Mouse (Mus musculus) splenic B cell, adult 2 months (primary cell): Measurements from ENCODE around the gene Ndufb6.

Experiments
- DNase-seq: peaks from one replicate; pipeline ENCODE4 v3.0.0-alpha.2; 2011; ENCODE audit warnings: low read depth, low spot score
- H3K27me3 ChIP-seq: 2 replicates; pipeline ENCODE4 v1.6.1; 2012; ENCODE audit warnings: mild to moderate bottlenecking, low read length, moderate library complexity, mixed read lengths; ENCODE audit not compliant: control insufficient read depth, poor library complexity, insufficient read depth, severe bottlenecking
- H3K36me3 ChIP-seq: 2 replicates; pipeline ENCODE4 v1.6.1; 2012; ENCODE audit warnings: mild to moderate bottlenecking, low read length, moderate library complexity, mixed read lengths; ENCODE audit not compliant: control insufficient read depth, poor library complexity, insufficient read depth, severe bottlenecking

The Ndufb6 gene

GRCm38 (mm10) chr4:40238483-40239408 lies 40.5 kb downstream of the Ndufb6 start:
- DNase-seq = peak; percentile 32
- H3K36me3 ChIP-seq = peaks cover 4% of the 10 kb centered on the region; the same call in 1 of the 2 replicates
- no peaks in the 10 kb centered on the region for H3K27me3 ChIP-seq

DNA sequence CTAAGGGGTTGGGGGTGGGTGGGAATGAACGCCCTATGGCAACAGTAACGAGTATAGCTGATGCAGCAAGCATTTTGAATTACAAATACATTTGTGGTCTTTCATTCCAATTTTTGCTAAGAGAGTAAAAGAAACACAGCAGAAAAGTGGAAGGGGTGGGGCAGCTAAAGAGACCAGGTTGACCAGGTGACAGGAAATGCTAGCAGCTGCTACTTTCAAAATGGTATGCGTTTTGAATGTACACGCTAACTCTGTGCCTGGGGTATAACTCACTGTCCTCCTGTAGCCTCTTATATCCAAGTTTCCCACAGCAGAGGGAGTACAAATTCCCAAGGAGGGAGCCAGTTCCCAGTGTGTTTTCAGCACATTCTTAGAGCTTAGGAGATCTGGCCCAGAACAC lies 42.4 kb downstream of the Ndufb6 start:
- H3K27me3 ChIP-seq = no peaks in the 10 kb centered on the region
- DNase-seq = peak; percentile 45
- H3K36me3 ChIP-seq = peaks cover 4% of the 10 kb centered on the region; the same call in 1 of the 2 replicates

GRCm38 (mm10) chr4:40234256-40234655 lies 45.0 kb downstream of the Ndufb6 start:
- DNase-seq = no peak
- Histone ChIP-seq H3K27me3 (no peaks in the 10 kb centered on the region), H3K36me3 (peaks cover 4% of the 10 kb centered on the region; the same call in 1 of the 2 replicates)

- H3K36me3 ChIP-seq = peaks cover 5% of the 10 kb centered on the region; the same call in 1 of the 2 replicates
- peak; percentile 9 for DNase-seq
- H3K27me3 ChIP-seq = no peaks in the 10 kb centered on the region
Measured at GRCm38 (mm10) chr4:40233062-40233664, 46.1 kb downstream of the Ndufb6 start.

- no peaks in the 10 kb centered on the region for H3K27me3 ChIP-seq
- H3K36me3 ChIP-seq = peaks cover 16% of the 10 kb centered on the region
- DNase-seq = no peak
Measured at GRCm38 (mm10) chr4:40229723-40230122, 49.5 kb downstream of the Ndufb6 start.

DNA sequence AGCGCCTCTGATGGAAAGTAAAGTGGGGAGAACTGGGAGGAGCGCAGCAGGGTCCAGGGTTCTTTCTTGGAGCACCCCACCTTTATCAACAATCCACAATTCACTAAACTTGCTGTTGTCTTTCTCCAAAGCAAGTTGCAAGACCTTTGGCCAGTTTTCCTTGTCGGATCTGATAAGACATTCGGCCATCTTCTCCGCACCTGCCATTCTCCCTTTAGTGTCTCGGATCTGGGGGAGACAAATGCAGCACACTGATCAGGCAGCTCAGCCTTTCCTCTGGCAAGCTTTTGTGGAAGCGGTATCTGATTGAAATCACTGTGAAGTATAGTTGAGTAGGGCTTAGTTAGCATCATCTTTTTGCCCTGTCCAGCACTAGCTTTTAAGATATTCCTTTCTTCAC lies 51.3 kb downstream of the Ndufb6 start:
- Histone ChIP-seq H3K36me3 (peaks cover 22% of the 10 kb centered on the region), H3K27me3 (no peaks in the 10 kb centered on the region)
- DNase-seq = no peak

- peaks cover 22% of the 10 kb centered on the region for H3K36me3 ChIP-seq
- no peaks in the 10 kb centered on the region for H3K27me3 ChIP-seq
- no peak for DNase-seq
Measured at GRCm38 (mm10) chr4:40227131-40227530, 52.1 kb downstream of the Ndufb6 start.

- peaks cover 24% of the 10 kb centered on the region for H3K36me3 ChIP-seq
- DNase-seq = no peak
- no peaks in the 10 kb centered on the region for H3K27me3 ChIP-seq
Measured at GRCm38 (mm10) chr4:40226095-40226494, 53.1 kb downstream of the Ndufb6 start.

GRCm38 (mm10) chr4:40221876-40222585 lies 57.2 kb downstream of the Ndufb6 start:
- Histone ChIP-seq H3K27me3 (no peaks in the 10 kb centered on the region), H3K36me3 (peaks cover 36% of the 10 kb centered on the region)
- no peak for DNase-seq

GRCm38 (mm10) chr4:40221004-40221760 lies 58.0 kb downstream of the Ndufb6 start:
- Histone ChIP-seq H3K36me3 (peaks cover 33% of the 10 kb centered on the region), H3K27me3 (no peaks in the 10 kb centered on the region)
- no peak for DNase-seq
